Mouse (Mus musculus) megakaryocyte, embryonic 14.5 days (primary cell): ENCODE measurements around the gene Gm37240.

Source experiments
- FLI1 ChIP-seq: IDR thresholded peaks from 2 replicates; pipeline ENCODE4 v1.6.1; 2012; ENCODE audit warnings: low read length, inconsistent platforms, mixed read lengths
- GATA1 ChIP-seq: IDR thresholded peaks from 3 replicates; pipeline ENCODE4 v1.6.1; 2012; ENCODE audit warnings: mixed read lengths, low read length, inconsistent platforms, borderline replicate concordance

DNA sequence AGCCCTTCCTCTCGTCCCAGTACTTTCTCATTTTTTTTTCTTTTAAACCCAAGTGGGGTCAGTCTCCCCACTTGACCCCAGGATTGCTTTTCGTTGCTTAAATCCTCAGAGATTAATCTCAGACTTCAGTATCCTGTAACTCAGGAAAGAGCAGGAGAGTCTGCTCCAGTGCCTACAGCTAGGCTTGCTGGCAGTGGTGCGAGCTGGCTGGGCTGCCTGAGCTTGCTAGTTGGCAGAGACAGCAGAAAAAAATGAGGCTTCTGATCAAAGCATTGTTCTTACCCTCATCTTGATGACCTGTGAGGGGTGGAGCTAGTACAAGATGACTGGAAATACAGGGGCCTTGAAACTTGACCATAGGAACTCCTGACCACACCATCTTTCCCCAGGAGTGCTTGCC is 292.9 kb downstream of the Gm37240 start:
- TF ChIP-seq GATA1 (no peak), FLI1 (no peak)
